Mouse (Mus musculus) T-helper 1 cell (primary cell): Measurements from ENCODE around the gene Gm4553.
"Not testable (repeated sequence)": the region's sequence is repeated elsewhere in the genome, so short reads cannot be mapped to it uniquely, and the experiment has no call there.

Source experiments
- in situ Hi-C: fragments of 300-600 bp; cut with MboI, MseI; formaldehyde crosslinking; loops from one replicate; pipeline ENCODE4 v1.15.1; 2025; ENCODE audit warnings: high pct_unique_total_duplicates

The Gm4553 gene

DNA sequence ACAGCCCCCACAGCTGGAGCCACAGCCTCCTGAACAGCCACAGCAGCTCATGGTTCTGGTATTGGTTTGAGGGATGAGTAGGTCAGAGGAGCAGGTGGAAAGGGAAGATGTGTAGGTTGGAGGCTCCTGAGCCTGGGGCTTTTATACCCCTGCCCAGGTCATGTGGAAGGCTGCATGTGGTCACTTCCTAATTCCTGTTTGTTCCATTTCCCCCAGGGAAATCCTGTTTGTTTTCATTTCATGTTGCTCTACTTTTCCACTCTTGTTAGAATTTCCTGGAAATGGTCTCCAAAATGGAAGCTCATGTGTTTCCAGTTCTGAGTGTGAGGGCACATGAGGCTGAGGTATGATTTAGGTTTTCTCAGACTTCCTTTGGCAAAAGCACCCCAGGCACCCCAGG lies at the start of gene Gm4553:
Gene Gm4553, minus strand, starts transcription at position 101 of the 400 bp plus-strand sequence.
- in situ Hi-C loops = not testable (repeated sequence)

DNA sequence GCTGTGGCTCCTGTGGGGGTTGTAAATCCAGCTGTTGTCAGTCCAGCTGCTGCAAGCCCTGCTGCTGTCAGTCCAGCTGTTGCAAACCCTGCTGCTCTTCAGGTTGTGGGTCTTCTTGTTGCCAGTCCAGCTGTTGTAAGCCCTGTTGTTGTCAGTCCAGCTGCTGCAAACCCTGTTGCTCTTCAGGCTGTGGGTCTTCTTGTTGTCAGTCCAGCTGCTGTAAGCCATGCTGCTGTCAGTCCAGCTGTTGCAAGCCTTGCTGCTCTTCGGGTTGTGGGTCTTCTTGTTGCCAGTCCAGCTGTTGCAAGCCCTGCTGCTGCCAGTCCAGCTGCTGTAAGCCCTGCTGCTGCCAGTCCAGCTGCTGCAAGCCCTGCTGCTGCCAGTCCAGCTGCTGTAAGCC lies 46.6 kb upstream of the Gm4553 start:
- in situ Hi-C loops = not testable (repeated sequence)

DNA sequence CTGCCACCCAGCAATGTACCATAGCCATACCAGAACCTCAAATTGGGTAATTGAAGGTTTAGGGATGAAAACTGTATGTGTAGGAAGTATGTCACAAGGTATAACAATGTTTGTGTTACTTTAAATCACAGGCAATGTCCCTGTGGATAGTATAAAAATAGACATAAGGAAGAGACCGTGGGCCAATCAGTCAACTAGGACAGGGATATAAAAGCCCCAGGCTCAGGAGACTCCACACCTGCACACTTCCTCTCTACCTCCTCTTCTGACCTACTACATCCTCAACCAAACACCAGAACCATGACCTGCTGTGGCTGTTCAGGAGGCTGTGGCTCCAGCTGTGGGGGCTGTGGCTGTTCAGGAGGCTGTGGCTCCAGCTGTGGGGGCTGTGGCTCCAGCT lies 46.0 kb upstream of the Gm4553 start, which contains the start of gene Gm7579:
Gene Gm7579, plus strand, starts transcription at position 301 of the 400 bp plus-strand sequence.
- in situ Hi-C loops = no loop called here

DNA sequence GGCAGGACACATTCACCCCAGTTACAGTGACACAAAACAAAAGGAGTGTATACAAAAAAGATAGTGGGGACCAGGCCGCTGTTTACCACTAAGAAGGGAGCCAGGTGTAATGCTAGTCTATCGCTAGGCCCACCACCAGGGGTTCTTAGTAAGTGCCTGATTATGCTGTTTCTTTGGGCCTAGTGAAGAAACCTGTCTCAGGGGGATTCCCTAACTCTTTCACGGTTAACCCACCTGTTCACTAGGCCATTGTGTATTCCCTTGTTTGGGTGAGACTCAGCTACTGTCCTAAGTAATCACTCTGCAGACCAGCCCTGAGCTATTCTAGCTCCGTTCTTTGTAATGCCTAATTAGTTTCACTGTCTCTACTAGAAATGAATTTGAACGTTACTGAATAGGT lies 41.4 kb upstream of the Gm4553 start:
- in situ Hi-C loops = not testable (repeated sequence)

DNA sequence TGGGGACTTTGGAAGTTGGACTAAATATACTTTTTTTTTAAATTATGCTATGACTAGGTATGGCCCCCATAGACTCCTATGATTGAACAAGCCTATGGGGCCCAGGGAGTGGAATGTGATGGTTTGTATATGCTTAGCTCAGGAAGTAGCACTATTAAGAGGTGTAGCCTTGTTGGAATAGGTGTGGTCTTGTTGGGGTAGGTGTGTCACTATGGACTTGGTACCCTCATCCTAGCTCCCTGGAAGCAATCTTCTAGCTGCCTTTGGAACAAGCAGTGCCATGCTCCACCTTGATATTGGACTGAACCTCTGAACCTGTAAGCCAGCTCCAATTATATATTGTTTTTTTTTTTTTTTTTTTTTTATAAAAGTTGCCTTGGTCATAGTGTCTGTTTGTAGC lies 39.9 kb upstream of the Gm4553 start:
- in situ Hi-C loops = no loop called here

DNA sequence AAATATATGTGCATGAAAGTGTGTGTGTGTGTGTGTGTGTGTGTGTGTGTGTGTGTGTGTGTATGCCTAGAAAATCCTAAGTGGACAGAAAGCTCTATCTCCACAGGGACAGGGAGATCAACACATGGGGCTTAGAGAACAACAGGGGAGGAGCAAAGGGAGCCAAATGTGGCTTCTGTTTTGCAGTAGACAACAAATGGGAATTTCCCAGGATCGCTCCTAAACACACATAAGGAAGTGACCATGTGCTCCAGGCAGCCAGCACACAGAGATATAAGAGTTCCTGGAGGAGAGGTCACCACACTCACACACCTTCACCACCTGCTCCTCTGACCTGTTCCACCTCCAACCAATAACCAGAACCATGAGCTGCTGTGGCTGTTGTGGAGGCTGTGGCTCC lies 35.5 kb upstream of the Gm4553 start, which contains the start of gene Krtap5-3:
Gene Krtap5-3, plus strand, starts transcription at position 301 of the 400 bp plus-strand sequence.
- in situ Hi-C loops = no loop called here

DNA sequence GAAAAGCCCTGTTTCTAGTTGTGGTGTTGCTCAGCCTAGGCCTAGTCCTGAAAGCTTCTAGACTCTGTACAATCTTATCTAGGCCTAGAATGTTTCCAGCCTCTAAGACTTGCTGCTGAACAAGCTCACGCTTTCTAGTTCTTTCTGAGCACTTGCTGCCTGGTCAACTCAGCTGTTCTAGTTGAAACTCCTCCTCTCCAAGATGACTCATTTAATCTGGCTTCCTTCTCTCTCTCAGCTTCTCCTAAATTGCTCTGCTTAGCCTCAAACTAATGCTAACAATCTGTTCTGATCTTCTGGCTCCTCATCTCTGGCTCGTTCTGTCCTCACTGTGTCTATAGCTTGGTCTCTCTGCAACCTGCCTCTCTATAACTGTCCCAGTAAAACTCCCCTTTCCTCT lies 33.2 kb upstream of the Gm4553 start:
- in situ Hi-C loops = no loop called here

DNA sequence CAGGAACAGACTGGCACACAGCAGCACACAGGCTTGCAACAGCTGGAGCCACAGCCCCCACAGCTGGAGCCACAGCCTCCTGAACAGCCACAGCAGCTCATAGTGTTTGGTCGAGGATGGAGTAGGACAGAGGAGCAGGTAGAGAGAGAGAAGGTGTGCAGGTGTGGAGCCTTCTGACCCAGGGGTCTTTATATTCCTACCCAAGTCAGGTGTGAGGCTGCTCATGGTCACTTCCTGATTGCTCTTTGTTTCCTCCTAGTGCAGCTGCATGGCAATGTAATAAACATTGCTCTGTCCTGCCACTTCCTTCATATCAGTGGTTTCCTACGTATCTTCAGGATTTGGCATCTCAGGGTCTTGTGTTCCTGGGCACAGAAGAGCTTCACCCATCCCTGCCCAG lies 24.8 kb upstream of the Gm4553 start, which contains the start of gene Gm10153:
Gene Gm10153, minus strand, starts transcription at position 101 of the 400 bp plus-strand sequence.
- in situ Hi-C loops = no loop called here

DNA sequence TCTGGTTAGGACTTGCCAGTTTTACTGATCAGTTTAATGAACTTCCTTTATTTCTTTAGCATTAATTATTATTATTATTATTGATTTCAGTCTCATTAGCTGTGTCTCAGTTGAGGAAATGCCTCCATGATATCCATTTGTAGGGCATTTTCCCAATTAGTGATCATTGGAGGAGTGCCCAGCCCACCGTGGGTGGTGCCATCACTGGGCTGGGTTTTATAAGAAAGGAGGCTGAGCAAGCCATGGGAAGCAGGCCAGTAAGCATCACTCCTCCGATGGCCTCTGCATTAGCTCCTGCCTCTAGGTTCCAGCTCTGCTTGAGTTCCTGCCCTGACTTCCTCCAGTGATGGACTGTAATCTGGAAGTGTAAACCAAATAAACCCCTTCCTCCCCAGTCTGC lies 22.6 kb upstream of the Gm4553 start:
- in situ Hi-C loops = no loop called here

DNA sequence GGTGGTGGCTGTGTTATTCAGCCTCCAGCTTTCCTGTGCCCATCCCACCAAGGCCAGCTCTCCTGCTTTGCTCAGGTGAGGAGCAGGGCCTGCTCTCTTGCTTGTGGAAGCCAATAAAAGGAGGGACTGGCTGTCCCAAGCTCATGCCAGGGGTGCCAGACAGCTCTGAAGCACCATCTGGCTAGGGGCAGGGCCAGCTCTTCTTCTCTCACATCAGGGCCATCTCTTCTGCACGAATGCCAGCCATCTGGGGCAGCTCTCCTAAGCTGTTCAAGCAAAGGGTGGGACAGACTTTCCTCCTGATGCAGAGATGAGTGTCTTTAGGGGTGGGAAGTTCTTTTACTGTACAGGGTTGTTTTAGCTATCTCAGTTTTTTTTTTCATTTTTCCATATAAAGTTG lies 15.5 kb upstream of the Gm4553 start:
- in situ Hi-C loops = no loop called here

DNA sequence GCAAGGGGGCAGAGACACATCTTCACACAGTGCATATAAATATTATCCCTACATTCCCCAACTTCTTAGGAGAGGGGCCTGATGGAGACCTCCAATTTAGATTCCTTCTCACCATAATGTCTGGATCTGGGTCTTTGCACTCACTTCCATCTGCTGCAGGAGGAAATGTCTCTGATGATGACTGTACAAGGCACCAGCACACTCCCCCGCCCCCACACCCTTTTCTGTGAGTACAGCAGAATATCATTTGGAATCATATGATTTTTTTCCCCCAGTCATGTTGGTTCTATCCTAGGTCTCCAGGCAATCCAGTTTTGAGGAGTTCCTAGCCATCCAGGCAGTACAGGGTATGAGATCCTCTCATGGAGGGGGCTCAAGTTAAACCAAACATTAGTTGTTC lies 13.1 kb upstream of the Gm4553 start:
- in situ Hi-C loops = no loop called here

DNA sequence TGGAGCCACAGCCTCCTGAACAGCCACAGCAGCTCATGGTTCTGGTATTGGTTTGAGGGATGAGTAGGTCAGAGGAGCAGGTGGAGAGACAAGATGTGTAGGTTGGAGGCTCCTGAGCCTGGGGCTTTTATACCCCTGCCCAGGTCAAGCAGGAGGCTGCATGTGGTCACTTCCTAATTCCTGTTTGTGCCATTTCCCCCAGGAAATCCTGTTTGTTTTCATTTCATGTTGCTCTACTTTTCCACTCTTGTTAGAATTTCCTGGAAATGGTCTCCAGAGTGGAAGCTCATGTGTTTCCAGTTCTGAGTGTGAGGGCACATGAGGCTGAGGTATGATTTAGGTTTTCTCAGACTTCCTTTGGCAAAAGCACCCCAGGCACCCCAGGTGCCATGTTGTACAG lies 10.4 kb upstream of the Gm4553 start, which contains the start of gene Krtap5-2:
Gene Krtap5-2, minus strand, starts transcription at position 101 of the 400 bp plus-strand sequence.
- in situ Hi-C loops = not testable (repeated sequence)

DNA sequence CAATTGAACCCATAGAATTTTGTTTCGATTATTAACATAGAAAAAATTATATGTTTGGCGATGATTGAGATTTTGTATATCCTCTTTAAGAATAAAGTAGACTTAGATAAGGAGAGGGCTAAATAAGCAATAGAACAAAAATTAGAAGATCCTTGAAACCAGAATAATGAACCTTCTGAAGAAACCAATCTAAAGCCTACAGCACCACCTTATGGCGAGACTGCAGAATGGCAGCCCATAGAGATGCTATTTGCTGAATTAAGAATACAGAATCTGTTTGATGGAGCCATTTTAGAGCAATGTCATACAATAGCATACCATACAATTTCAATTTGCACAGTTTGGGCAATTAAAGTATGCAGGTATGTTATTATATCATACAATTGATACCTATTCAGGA lies 4.3 kb upstream of the Gm4553 start:
- in situ Hi-C loops = no loop called here

DNA sequence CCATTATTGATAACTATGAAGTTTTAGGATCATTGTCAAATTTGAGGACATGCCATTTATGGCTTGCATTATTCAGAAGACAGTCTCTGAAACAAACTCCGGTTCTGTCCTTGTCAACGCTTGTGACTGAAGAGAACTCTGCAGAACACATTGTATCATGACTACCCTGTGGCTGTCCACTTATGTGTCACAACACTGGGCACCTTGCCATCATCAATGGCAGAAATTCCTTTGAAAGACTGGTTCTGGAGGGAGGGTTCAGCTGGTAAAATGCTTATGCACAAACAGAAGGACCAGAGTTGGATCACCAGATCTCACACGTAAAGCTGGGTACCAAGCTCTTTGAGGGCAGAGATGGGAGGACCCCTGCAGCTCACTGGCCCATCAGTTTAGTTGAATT lies 6.2 kb downstream of the Gm4553 start:
- in situ Hi-C loops = no loop called here

DNA sequence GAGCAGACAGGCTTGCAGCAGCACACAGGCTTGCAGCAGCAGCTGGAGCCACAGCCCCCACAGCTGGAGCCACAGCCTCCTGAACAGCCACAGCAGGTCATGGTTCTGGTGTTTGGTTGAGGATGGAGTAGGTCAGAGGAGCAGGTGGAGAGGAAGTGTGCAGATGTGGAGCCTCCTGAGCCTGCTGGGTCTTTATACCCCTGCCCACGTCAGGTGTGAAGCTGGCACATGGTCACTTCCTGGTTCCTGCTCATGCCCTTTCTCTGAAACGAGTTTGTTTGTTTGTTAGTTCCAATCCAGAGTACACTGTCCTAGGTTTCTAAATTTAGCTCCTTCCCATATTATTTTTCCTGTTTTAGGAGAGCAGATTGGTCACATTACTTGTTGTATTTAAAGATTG lies 8.5 kb downstream of the Gm4553 start, which contains the start of gene Gm29735:
Gene Gm29735, minus strand, starts transcription at position 101 of the 400 bp plus-strand sequence.
- in situ Hi-C loops = not testable (repeated sequence)

DNA sequence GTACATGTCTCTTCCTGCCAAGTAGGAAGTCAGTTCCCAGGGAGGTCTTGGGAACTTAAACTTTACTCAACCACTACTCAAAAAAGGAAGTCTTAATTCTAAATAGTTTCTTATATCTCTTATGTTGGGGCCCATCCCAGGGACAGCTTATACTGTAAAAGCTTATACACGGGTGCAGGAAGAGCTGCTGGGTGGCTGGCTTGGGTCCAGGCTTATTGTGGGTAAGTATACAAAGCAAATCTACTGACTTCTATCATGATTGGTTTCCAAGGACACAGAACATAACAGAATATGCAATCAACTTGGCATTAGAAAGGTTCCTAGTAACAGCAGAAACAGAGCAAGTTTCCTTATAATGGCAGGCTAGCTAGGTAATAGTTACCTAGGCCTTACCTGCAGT lies 10.2 kb downstream of the Gm4553 start:
- in situ Hi-C loops = no loop called here

DNA sequence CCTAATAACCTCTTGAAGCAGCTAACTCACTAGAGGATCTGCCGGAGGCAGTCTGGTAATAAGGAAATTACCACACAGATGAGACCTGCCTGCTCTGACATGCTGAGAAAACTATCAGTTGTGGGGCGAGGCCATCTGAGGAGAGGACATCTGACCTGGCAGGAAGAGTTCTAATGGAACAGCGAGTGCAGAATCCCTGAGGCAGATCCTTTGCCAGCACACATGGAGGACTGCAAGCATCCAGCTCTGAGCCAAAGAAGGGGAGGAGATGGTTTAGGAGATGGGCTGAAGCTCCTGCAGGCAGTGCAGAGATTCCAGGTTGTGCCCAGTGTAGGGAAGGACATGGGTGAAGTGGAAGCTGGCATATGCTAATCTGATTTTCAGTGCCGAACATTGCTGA lies 13.3 kb downstream of the Gm4553 start:
- in situ Hi-C loops = no loop called here

DNA sequence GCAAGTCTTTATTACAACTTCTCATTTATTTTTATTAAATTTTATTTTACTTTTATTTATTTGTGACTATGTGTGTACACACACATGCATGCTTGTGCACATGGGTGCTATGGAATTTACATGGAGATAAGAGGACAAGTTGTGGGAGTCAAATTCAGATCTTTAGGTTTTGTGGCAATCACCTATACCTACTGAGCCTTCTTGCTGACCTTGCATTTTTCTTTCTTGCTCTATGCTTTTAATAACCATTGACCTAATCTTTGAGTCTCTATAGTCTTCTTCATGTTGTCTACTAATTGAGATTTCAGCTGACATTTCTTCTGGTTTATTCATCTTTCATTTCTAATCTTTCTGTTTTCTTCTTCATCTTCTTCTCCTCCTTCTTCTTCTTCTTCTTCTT lies 16.9 kb downstream of the Gm4553 start:
- in situ Hi-C loops = no loop called here

DNA sequence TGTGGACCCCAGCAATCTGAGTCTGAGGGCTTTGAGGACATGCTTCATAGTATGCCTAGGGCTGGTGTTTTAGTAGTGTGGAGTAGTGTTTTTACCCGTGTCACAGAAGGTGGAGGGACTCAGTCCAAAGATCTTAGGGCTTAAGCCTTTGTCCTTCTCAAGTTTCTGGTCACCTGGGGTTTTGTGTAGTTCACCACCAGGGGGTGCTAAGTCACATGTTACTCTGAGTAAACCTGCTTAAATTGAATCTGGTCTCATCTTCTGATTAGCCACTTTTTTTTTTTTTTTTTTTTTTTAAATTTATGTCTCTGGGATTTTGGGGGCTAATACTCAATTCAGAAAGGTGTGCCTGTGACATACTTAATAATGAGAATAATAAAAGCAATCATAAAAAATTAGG lies 19.5 kb downstream of the Gm4553 start:
- in situ Hi-C loops = no loop called here

DNA sequence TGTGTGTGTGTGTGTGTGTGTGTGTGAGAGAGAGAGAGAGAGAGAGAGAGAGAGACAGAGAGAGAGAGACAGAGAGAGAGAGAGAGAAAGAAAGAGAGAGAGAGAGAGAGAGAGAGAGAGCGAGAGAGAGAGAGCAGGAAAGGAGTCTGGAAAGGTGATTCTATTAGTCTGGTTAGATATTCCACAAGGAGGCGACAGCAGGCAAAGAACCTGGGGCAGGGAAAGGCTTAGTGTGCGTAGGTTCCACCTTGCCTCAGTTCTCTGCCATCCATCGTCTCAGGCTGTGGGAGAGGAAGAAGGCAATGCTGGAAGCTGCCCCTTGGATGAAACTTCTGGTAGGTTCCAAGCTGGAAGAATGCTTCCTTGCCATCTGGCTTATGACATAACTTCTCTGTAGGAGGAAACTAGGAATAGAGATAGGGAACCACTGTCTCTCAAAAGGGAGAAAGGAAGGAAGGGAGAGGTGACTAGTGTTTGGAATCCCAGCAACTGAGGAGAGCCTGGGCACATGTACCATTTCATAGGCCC lies 20.1 kb downstream of the Gm4553 start:
- in situ Hi-C loops = no loop called here

DNA sequence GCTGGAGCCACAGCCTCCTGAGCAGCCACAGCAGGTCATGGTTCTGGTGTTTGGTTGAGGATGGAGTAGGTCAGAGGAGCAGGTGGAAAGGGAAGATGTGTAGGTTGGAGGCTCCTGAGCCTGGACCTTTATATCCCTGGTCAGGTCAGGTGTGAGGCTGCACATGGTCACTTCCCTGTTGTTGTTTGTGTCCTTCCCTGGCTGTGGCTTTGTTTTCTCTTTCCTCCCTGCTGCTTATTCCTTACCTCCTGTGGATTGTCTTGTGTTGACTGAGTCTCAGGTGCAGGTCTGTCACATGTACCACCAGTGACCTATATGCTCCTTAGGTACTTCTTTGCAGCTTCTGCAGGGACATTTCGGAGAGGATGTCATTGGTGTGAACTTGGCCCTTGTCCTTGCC lies 21.0 kb downstream of the Gm4553 start, which contains the start of gene Gm45337:
Gene Gm45337, minus strand, starts transcription at position 101 of the 400 bp plus-strand sequence.
- in situ Hi-C loops = no loop called here

DNA sequence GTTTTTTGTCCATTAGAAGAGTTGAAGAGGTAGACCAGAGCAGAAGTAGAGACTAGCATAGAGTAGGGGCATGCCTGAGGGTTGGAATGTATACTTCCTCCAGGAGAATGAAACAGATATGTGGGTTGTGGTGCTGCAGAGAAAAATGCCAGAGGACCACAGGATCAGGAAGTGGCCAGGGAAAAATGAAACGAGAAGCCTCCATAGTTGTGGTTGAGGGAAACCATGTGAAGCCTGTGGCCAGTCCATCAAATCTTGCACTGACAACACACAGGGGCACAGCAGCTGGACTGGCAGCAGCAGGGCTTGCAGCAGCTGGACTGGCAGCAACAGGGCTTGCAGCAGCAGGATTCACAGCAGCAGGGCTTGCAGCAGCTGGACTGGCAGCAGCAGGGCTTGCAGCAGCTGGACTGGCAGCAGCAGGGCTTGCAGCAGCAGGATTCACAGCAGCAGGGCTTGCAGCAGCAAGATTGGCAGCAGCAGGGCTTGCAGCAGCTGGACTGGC lies 22.0 kb downstream of the Gm4553 start:
- in situ Hi-C loops = not testable (repeated sequence)

DNA sequence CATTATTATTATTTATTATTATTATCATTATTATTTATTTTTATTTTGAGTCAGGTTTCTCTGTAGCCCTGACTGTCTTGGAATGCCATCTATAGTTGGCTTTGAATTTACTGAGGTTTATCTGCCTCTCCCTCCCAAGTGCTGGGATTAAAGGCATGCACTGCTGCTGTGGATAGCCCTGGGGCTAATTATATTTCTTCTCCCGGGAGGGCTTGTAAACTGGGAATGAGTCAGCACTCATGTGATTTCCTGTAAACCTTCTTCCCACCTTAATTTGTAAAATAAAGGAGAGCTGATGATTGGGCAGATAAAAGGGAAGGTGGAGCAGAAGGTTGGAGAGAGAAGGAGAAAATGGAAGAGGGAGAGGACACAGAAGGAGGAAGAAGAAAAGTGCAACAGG lies 24.8 kb downstream of the Gm4553 start:
- in situ Hi-C loops = no loop called here

DNA sequence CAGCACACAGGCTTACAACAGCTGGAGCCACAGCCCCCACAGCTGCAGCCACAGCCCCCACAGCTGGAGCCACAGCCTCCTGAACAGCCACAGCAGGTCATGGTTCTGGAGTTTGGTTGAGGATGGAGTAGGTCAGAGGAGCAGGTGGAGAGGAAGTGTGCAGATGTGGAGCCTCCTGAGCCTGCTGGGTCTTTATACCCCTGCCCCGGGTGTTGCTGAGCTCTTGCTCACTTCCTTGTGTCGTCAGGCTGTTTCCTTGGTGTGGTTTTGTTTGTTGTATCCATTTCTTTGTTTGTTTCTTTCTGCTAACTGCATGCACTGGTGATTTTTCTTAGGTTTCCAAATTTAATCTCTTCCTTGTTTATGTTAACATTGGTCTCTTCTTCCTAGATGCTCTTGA lies 29.6 kb downstream of the Gm4553 start, which contains the start of gene Gm39115:
Gene Gm39115, minus strand, starts transcription at position 101 of the 400 bp plus-strand sequence.
- in situ Hi-C loops = not testable (repeated sequence)
